Mouse (Mus musculus) midbrain, embryonic 10.5 days (tissue): ENCODE measurements around the gene Hand1. TPM values are rescaled to one million over a fixed set of nuclear protein-coding genes. Genes with fewer than 3 reads are reported as not detected.

Experiments used
- DNase-seq: peaks from one replicate; pipeline ENCODE4 v3.0.0-alpha.2; 2017; ENCODE audit warnings: low spot score
- H3K27ac ChIP-seq: fragments of 300-500 bp; sonication (generic); replicated peaks from 2 replicates; pipeline ENCODE4 v1.5.1; 2016; ENCODE audit warnings: mild to moderate bottlenecking
- H3K27me3 ChIP-seq: fragments of 300-500 bp; sonication (generic); 2 replicates; pipeline ENCODE4 v1.6.1; 2016; ENCODE audit warnings: low read depth, mild to moderate bottlenecking; ENCODE audit not compliant: poor library complexity, severe bottlenecking
- H3K36me3 ChIP-seq: fragments of 300-500 bp; sonication (generic); 2 replicates; pipeline ENCODE4 v1.6.1; 2016; ENCODE audit warnings: mild to moderate bottlenecking, moderate library complexity
- H3K4me1 ChIP-seq: fragments of 300-500 bp; sonication (generic); 2 replicates; pipeline ENCODE4 v1.6.1; 2016
- H3K4me3 ChIP-seq: fragments of 300-500 bp; sonication (generic); 2 replicates; pipeline ENCODE4 v1.5.1; 2016; ENCODE audit warnings: mild to moderate bottlenecking, moderate library complexity
- H3K9me3 ChIP-seq: fragments of 300-500 bp; sonication (generic); replicated peaks from 2 replicates; pipeline ENCODE4 v1.6.1; 2016; ENCODE audit warnings: mild to moderate bottlenecking
- WGBS: fragments of 180-500 bp; shearing (Covaris S2); methylation state at CpG from one replicate; pipeline ENCODE4 v1.1.7; 2016; 5-methylcytosine and 5-hydroxymethylcytosine counted together
- polyA plus RNA-seq: library from polyadenylated mRNA; unstranded; fragments of >200 nt; fragmentation: Nextera tagmentation; extraction: Ambion mirVana; gene quantifications from 2 replicates; pipeline ENCODE4 v1.2.1, GENCODE M21; 2016

The Hand1 gene
- polyA plus RNA-seq = 0.15 TPM in 1 of 2 replicates, not detected in the other

DNA sequence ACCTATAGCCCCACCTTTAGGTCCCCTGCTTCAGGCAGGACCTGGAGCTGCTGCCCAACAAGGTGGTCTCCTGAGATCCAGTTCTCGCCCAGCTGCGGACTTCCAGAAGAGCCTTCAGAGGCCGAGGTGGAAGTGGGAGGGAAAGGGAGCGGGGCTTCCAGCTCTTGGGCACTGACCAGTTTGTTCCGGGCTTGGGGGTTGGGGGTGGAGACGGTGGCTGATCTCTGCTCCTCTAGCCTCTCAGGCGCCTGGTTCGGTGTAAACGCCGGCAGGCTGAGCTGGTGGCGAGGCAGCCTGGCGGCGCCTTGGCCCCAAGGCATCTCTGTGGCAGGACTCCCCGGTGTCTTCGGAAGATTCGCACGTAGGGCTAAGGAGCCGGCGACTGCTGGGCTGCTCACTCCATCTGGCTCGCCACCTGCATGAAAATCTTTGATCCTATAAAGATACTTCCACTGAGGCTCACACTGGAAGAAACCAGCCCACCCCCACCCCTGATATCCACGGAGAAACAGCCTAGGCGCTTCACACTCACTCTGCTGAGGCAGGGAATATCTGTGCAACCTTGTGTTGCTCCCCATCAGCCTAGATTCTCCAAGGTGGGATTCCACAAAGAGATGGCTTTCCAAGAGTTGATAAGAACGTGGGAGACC lies at the start of gene Hand1:
Hand1 (minus strand) TSS at position 267 of the 650 bp plus-strand sequence.
- peak; percentile 55 for DNase-seq
- under 1% methylated on average over 23 of the region's 23 CpGs for WGBS
- Histone ChIP-seq H3K4me1 (peaks cover 46% of the 10 kb centered on the region), H3K27me3 (peaks cover 100% of the 10 kb centered on the region), H3K4me3 (no peak within 1 kb of the TSS; the same call in 1 of the 2 replicates), H3K9me3 (no peaks in the 10 kb centered on the region), H3K27ac (no peak within 1 kb of the TSS), H3K36me3 (no peaks in the 10 kb centered on the region)

DNA sequence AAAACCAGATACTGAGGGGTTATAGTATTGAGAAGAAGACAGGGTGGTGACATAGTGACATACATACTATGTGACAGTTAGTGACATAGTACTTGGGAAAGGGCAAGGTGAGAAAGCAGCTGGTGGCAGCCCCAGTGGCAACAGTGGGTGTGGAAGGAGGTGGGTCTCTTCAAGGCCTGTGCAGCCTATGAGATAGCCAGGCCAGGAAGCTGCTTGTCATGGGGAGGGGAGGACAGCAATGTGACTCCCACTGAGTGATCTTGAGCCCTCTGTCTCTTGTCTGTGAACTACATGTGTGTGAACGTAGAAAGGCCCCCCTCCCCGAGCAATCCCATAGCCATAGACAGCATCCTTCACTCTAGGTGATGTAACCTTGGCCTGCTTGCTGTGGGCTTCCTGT lies 43.5 kb upstream of the Hand1 start:
- DNase-seq = no peak
- Histone ChIP-seq H3K4me1 (no peaks in the 10 kb centered on the region), H3K9me3 (no peaks in the 10 kb centered on the region), H3K27ac (no peak overlapping the region), H3K4me3 (no peak overlapping the region), H3K36me3 (no peaks in the 10 kb centered on the region), H3K27me3 (no peaks in the 10 kb centered on the region)
- 89% methylated on average over 2 of the region's 2 CpGs for WGBS

GRCm38 (mm10) chr11:57873014-57873413 lies 40.4 kb upstream of the Hand1 start:
- 0 out of 2 replicates have a peak, but pooled peaks cover 7% of the 10 kb centered on the region for H3K4me1 ChIP-seq
- 76% methylated on average over 3 of the region's 3 CpGs for WGBS
- H3K27ac ChIP-seq = no peak overlapping the region
- H3K27me3 ChIP-seq = no peaks in the 10 kb centered on the region
- H3K9me3 ChIP-seq = no peaks in the 10 kb centered on the region
- no peak for DNase-seq
- no peaks in the 10 kb centered on the region for H3K36me3 ChIP-seq
- H3K4me3 ChIP-seq = no peak overlapping the region

DNA sequence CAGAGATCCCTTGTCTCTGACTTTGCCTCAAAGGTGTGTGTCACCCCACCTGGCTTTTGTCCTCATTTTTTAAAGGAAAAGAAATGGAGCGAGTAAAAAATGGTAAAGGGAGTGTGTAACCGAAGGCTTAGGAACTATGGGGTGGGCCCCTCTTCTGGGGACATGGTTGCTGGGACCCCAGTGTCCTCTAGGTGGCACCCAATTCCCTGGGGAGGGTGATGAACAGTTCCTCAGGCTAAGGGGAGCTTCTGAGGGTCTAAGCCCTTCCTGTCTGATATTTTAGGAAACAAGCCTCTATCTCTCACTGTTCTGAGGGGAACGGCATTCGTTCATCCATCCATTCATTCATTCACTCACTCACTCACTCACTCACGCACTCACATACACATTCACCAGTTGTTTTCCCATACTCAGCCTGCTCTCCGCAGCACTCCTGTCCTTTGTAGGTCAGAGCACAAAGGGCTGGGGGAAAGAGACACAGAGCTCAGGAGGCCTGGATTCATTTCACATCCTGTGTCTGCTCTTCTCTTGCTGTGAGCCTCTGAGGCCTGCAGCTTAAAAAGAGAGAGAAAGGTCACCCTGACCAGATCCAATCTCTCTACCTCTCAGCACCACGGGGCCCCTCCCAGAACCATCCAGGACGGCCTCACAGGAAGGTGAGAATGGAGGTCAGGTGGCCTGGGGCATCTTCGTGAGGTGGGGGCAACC lies 36.3 kb upstream of the Hand1 start:
- H3K36me3 ChIP-seq = no peaks in the 10 kb centered on the region
- H3K27ac ChIP-seq = no peak overlapping the region
- WGBS = 59% methylated on average over 9 of the region's 9 CpGs
- H3K9me3 ChIP-seq = no peaks in the 10 kb centered on the region
- H3K4me3 ChIP-seq = no peak overlapping the region
- DNase-seq = no peak
- peaks cover 16% of the 10 kb centered on the region for H3K4me1 ChIP-seq
- peaks cover 25% of the 10 kb centered on the region for H3K27me3 ChIP-seq

GRCm38 (mm10) chr11:57866466-57866865 lies 33.8 kb upstream of the Hand1 start:
- peaks cover 30% of the 10 kb centered on the region for H3K27me3 ChIP-seq
- DNase-seq = no peak
- H3K4me3 ChIP-seq = no peak overlapping the region
- no peaks in the 10 kb centered on the region for H3K36me3 ChIP-seq
- H3K9me3 ChIP-seq = no peaks in the 10 kb centered on the region
- 44% methylated on average over 7 of the region's 7 CpGs for WGBS
- H3K4me1 ChIP-seq = peaks cover 16% of the 10 kb centered on the region
- no peak overlapping the region; the same call in 1 of the 2 replicates for H3K27ac ChIP-seq

- Histone ChIP-seq H3K27me3 (peaks cover 30% of the 10 kb centered on the region), H3K36me3 (no peaks in the 10 kb centered on the region), H3K4me1 (peaks cover 10% of the 10 kb centered on the region), H3K9me3 (no peaks in the 10 kb centered on the region), H3K27ac (no peak overlapping the region), H3K4me3 (no peak overlapping the region)
- no peak for DNase-seq
- WGBS = 61% methylated on average over 7 of the region's 8 CpGs
Measured at GRCm38 (mm10) chr11:57864577-57864976, 32.0 kb upstream of the Hand1 start.

DNA sequence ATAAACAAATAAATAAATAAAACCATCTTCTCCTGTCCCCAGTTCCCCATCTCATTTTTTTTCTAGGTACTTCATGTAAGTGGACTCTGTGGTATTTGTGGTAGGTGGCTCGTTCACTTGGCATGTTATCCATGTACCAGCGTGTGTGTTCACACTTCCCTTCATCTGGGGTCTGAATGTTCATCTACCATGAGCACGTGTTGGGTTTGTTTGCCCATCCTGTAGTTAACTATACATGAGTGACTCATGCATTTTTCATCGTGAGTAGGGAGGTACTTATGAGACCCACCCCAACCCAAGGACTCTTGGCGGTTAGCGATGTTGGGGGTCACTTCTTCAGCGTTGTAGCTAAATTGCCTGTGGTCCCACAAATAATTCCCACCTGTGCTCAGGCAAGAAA lies 29.5 kb upstream of the Hand1 start:
- DNase-seq = no peak
- WGBS = 93% methylated on average over 7 of the region's 7 CpGs
- Histone ChIP-seq H3K36me3 (no peaks in the 10 kb centered on the region), H3K9me3 (no peaks in the 10 kb centered on the region), H3K27ac (no peak overlapping the region), H3K4me1 (peaks cover 15% of the 10 kb centered on the region), H3K27me3 (peaks cover 29% of the 10 kb centered on the region), H3K4me3 (no peak overlapping the region)

DNA sequence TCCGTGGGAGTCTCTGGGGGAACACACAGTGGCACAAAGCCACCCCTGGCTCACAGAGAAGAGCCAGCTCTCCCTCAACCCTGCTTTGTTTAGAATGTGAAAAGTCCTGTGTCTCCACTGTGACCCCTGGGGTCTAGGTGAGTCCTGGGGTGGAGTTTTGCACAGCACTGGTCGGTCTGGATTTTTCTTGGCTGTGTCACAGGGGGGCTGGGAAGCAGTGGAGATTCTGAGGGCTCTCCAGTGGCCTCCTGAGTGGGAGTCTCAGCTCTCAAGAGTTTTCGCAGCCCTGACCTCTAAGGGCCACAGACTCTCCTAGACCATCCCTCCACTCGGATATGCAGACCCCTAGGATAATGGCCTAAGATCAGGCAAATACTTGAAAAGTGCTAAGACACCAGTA lies 25.1 kb upstream of the Hand1 start:
- no peaks in the 10 kb centered on the region for H3K36me3 ChIP-seq
- DNase-seq = no peak
- H3K4me1 ChIP-seq = peaks cover 6% of the 10 kb centered on the region; the same call in 1 of the 2 replicates
- no peaks in the 10 kb centered on the region for H3K27me3 ChIP-seq
- H3K4me3 ChIP-seq = no peak overlapping the region
- no peaks in the 10 kb centered on the region for H3K9me3 ChIP-seq
- 51% methylated on average over 4 of the region's 4 CpGs for WGBS
- H3K27ac ChIP-seq = no peak overlapping the region

DNA sequence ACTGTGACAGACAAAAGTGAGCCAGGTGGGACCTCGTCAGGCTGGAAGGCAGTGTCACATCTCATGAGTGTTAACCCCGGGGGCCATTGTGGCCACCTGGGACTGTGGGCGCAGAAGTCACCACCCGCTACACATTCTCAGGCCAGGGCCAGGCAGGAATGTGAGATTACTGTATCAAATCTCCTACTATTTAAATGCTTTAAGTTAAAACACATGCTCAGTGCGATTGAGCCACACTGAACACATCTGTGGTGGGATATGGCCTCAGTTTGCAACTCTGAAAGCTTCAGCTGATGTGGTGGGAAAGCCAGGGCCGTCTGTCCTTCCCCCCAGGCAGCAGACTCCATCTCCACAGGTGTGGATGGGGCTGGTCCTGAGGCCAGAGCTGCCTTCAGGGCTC lies 21.0 kb upstream of the Hand1 start:
- Histone ChIP-seq H3K27me3 (peaks cover 18% of the 10 kb centered on the region), H3K4me1 (peaks cover 6% of the 10 kb centered on the region; the same call in 1 of the 2 replicates), H3K36me3 (no peaks in the 10 kb centered on the region), H3K9me3 (no peaks in the 10 kb centered on the region), H3K27ac (no peak overlapping the region), H3K4me3 (no peak overlapping the region)
- no peak for DNase-seq
- 75% methylated on average over 6 of the region's 6 CpGs for WGBS

GRCm38 (mm10) chr11:57850931-57851330 lies 18.3 kb upstream of the Hand1 start:
- H3K36me3 ChIP-seq = no peaks in the 10 kb centered on the region
- no peaks in the 10 kb centered on the region for H3K9me3 ChIP-seq
- 66% methylated on average over 3 of the region's 3 CpGs for whole genome bisulfite sequencing
- no peak for DNase-seq
- H3K4me1 ChIP-seq = no peaks in the 10 kb centered on the region
- no peak overlapping the region for H3K27ac ChIP-seq
- H3K27me3 ChIP-seq = peaks cover 22% of the 10 kb centered on the region
- H3K4me3 ChIP-seq = no peak overlapping the region

- H3K27me3 ChIP-seq = peaks cover 28% of the 10 kb centered on the region
- H3K9me3 ChIP-seq = no peaks in the 10 kb centered on the region
- H3K36me3 ChIP-seq = no peaks in the 10 kb centered on the region
- no peaks in the 10 kb centered on the region for H3K4me1 ChIP-seq
- WGBS = 64% methylated on average over 7 of the region's 7 CpGs
- H3K4me3 ChIP-seq = no peak overlapping the region
- no peak overlapping the region for H3K27ac ChIP-seq
- no peak for DNase-seq
Measured at GRCm38 (mm10) chr11:57850298-57850697, 17.7 kb upstream of the Hand1 start.

DNA sequence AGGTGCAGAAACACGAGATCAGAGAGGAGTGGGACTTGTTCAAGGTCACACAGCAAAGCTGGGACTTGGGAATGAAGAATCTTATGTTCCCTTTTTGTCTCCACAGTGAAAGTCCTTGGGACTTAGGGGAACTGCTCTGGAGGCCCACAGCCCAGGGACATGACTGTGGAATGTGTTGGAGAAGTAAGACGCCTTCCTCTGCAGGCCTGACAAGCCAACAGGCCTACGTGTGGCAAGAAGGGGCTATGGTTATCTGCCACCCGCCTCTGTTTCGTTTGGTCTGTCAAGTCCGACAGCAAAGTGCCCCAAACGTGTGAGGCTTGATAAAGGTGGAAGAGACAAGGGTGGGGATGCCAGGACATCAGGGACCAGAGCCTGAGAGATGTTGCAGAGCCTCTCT lies 14.8 kb upstream of the Hand1 start:
- DNase-seq = no peak
- Histone ChIP-seq H3K27ac (no peak overlapping the region), H3K9me3 (no peaks in the 10 kb centered on the region), H3K4me3 (no peak overlapping the region), H3K27me3 (peaks cover 39% of the 10 kb centered on the region), H3K4me1 (no peaks in the 10 kb centered on the region), H3K36me3 (no peaks in the 10 kb centered on the region)
- 74% methylated on average over 7 of the region's 7 CpGs for WGBS
